Mouse (Mus musculus) E14TG2a.4 (cell line): Measurements from ENCODE around the gene Teddm3.

ENCODE experiments used
- CTCF ChIP-seq: conservative IDR thresholded peaks from 2 replicates; pipeline ENCODE4 v1.5.1; 2014; ENCODE audit warnings: low read length
- NANOG ChIP-seq: IDR thresholded peaks from 2 replicates; pipeline ENCODE4 v1.6.1; 2014; ENCODE audit warnings: borderline replicate concordance, low read length, mixed read lengths

- TF ChIP-seq CTCF = peak; percentile 56
- no peak for TF ChIP-seq NANOG
Measured at GRCm38 (mm10) chr16:21198529-21198928, 44.7 kb upstream of the Teddm3 start.
